Mouse (Mus musculus) neural tube, embryonic 12.5 days (tissue): ENCODE measurements at regions not wholly inside any gene's neighbourhood (a gene's known extent, or its start where the extent isn't known, plus 50 kb on each side); places are given as distances from the start of the nearest gene placed in this dataset.
"Not testable (repeated sequence)": the region's sequence is repeated elsewhere in the genome, so short reads cannot be mapped to it uniquely, and the experiment has no call there.

Experiments
- ATAC-seq: fragments of 200-750 bp; cut with Nextera tagmentation; 2 replicates; pipeline ENCODE4 v1.8.0; 2017; ENCODE audit warnings: low read depth, mild to moderate bottlenecking, moderate TSS enrichment, moderate library complexity; ENCODE audit not compliant: low FRiP score
- H3K27ac ChIP-seq: fragments of 300-500 bp; sonication (generic); 2 replicates; pipeline ENCODE4 v1.5.1; 2016
- H3K27me3 ChIP-seq: fragments of 300-500 bp; sonication (generic); replicated peaks from 2 replicates; pipeline ENCODE4 v1.6.1; 2016; ENCODE audit warnings: mild to moderate bottlenecking
- H3K36me3 ChIP-seq: fragments of 300-500 bp; sonication (generic); 2 replicates; pipeline ENCODE4 v1.6.1; 2016; ENCODE audit warnings: mild to moderate bottlenecking
- H3K4me1 ChIP-seq: fragments of 300-500 bp; sonication (generic); 2 replicates; pipeline ENCODE4 v1.6.1; 2016
- H3K4me2 ChIP-seq: fragments of 300-500 bp; sonication (generic); replicated peaks from 2 replicates; pipeline ENCODE4 v1.6.1; 2016; ENCODE audit warnings: mild to moderate bottlenecking
- H3K4me3 ChIP-seq: fragments of 300-500 bp; sonication (generic); 2 replicates; pipeline ENCODE4 v1.5.1; 2016
- H3K9ac ChIP-seq: fragments of 300-500 bp; sonication (generic); 2 replicates; pipeline ENCODE4 v1.6.1; 2016; ENCODE audit warnings: mild to moderate bottlenecking
- H3K9me3 ChIP-seq: fragments of 300-500 bp; sonication (generic); 2 replicates; pipeline ENCODE4 v1.6.1; 2016; ENCODE audit warnings: mild to moderate bottlenecking
- WGBS: fragments of 180-500 bp; shearing (Covaris S2); methylation state at CpG from one replicate; pipeline ENCODE4 v1.1.7; 2016; 5-methylcytosine and 5-hydroxymethylcytosine counted together

- ATAC-seq, result no peak
- Histone ChIP-seq H3K4me1 (no peaks in the 10 kb centered on the region), H3K36me3 (no peaks in the 10 kb centered on the region), H3K9me3 (no peaks in the 10 kb centered on the region), H3K4me3 (no peak overlapping the region), H3K9ac (no peak overlapping the region), H3K27ac (no peak overlapping the region), H3K27me3 (peaks cover under 1% of the 10 kb centered on the region; the same call in 1 of the 2 replicates), H3K4me2 (no peak overlapping the region)
- 66% methylated on average over 3 of the region's 3 CpGs for whole genome bisulfite sequencing
These were observed 154.2 kb upstream of the 1700012A03Rik start for GRCm38 (mm10) chr6:31895835-31896234.

GRCm38 (mm10) chr6:31886931-31887330, 163.1 kb upstream of the 1700012A03Rik start:
- peak; percentile 68 for ATAC-seq
- Histone ChIP-seq H3K9me3 (no peaks in the 10 kb centered on the region), H3K27ac (no peak overlapping the region), H3K4me3 (no peak overlapping the region), H3K4me2 (no peak overlapping the region), H3K9ac (no peak overlapping the region), H3K4me1 (peaks cover 12% of the 10 kb centered on the region), H3K36me3 (no peaks in the 10 kb centered on the region), H3K27me3 (peaks cover 4% of the 10 kb centered on the region; the same call in 1 of the 2 replicates)
- WGBS, result 6% methylated on average over 4 of the region's 4 CpGs

DNA sequence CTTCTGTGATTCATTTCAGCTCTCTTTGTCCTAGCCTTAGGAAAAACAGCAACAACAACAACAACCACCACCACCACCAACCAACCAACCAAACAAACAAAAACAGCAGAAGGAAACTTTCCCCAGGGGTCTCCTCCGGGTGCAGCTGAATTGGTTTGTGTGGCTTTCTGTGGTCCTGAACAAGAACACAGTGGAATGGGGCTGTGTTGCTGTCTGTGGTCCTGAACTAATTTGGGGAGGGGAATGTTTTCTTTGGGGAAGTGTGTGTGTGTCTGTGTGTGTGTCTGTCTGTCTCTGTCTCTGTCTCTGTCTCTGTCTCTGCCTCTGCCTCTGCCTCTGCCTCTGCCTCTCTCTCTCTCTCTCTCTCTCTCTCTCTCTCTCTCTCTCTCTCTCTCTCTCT, 164.8 kb upstream of the 1700012A03Rik start:
- H3K9ac ChIP-seq, H3K4me3 ChIP-seq, H3K4me2 ChIP-seq, H3K27me3 ChIP-seq, H3K27ac ChIP-seq, H3K9me3 ChIP-seq, ATAC-seq, H3K36me3 ChIP-seq: not testable (repeated sequence)
- H3K4me1 ChIP-seq, result peaks cover 12% of the 10 kb centered on the region
- 9% methylated on average over 1 of the region's 1 CpGs for WGBS

DNA sequence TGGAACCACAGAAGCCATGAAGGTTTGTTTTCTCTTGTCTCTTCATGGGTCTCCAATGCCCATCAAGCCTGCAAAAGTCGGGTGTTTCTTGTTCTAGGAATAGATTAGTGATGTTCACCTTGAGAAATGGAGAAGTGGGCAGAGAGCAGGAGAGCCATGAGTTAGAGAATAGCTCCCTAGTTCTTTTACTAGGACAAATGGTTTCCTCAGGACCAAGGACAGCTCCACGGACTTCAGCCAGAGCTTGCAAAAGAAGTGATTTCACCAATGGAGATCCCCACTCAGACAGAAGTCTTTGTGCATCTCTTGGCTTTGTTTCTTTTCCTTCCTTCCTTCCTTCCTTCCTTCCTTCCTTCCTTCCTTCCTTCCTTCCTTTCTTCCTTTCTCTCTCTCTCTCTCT, 166.3 kb upstream of the 1700012A03Rik start:
- Histone ChIP-seq H3K4me1 (peaks cover 12% of the 10 kb centered on the region), H3K27ac (no peak overlapping the region), H3K4me3 (no peak overlapping the region), H3K9ac (no peak overlapping the region), H3K9me3 (no peaks in the 10 kb centered on the region), H3K27me3 (no peaks in the 10 kb centered on the region), H3K4me2 (no peak overlapping the region), H3K36me3 (no peaks in the 10 kb centered on the region)
- no peak for ATAC-seq
- WGBS, result 11% methylated on average over 2 of the region's 2 CpGs

GRCm38 (mm10) chr6:31874616-31875015, 175.4 kb upstream of the 1700012A03Rik start:
- H3K9ac ChIP-seq, result no peak overlapping the region
- no peak for ATAC-seq
- no peaks in the 10 kb centered on the region for H3K4me1 ChIP-seq
- no peak overlapping the region for H3K27ac ChIP-seq
- H3K4me3 ChIP-seq, result no peak overlapping the region
- H3K9me3 ChIP-seq, result no peaks in the 10 kb centered on the region
- WGBS, result 94% methylated on average over 6 of the region's 6 CpGs
- H3K4me2 ChIP-seq, result no peak overlapping the region
- H3K27me3 ChIP-seq, result no peaks in the 10 kb centered on the region; the same call in 1 of the 2 replicates
- H3K36me3 ChIP-seq, result no peaks in the 10 kb centered on the region

DNA sequence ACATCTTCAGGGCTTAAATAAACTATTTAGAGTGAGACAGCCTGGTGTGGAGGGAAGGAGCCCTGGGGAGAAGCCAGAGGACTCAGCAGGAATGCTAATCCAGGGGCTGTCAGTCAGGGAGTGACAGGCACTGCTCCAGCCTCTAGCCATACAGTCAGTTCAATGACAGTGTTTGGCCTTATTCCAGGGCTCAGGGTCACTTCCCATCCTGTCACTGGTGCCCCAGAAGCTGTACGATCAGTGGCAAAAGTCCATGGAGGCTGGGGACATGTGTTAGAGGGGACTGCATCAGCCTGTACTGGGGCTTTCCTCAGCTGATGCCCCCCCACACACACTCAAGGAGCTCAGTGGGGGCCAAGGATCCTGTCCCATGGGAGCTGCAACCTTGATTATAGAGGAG, 176.1 kb upstream of the 1700012A03Rik start:
- Histone ChIP-seq H3K9ac (no peak overlapping the region), H3K4me1 (no peaks in the 10 kb centered on the region), H3K9me3 (no peaks in the 10 kb centered on the region), H3K4me2 (no peak overlapping the region), H3K27ac (no peak overlapping the region), H3K36me3 (no peaks in the 10 kb centered on the region), H3K27me3 (no peaks in the 10 kb centered on the region; the same call in 1 of the 2 replicates), H3K4me3 (no peak overlapping the region)
- no peak for ATAC-seq
- 52% methylated on average over 1 of the region's 1 CpGs for WGBS

DNA sequence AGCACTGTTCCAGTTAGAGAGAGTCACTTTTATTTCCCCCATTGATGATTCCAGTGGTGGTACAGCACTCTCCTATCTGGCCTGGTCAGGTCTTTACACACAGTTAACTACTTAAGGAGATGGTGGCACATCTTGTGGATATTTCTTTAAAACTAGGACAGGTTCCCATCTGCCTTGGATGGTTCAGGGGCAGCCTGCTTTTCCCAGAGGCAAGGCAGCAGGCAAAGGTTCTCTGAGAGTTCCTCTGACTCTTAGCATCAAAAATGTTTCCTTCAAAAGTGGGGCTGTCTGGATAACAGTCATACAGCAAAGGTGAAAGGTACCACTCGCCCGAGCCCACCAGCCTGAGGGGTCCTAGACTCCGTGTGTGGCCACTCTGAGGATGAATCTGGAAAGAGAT, 178.3 kb upstream of the 1700012A03Rik start:
- H3K27me3 ChIP-seq, result no peaks in the 10 kb centered on the region; the same call in 1 of the 2 replicates
- no peaks in the 10 kb centered on the region for H3K4me1 ChIP-seq
- no peak overlapping the region for H3K4me2 ChIP-seq
- WGBS, result 90% methylated on average over 3 of the region's 3 CpGs
- H3K27ac ChIP-seq, result no peak overlapping the region
- no peaks in the 10 kb centered on the region for H3K36me3 ChIP-seq
- H3K4me3 ChIP-seq, result no peak overlapping the region
- no peaks in the 10 kb centered on the region for H3K9me3 ChIP-seq
- no peak for ATAC-seq
- H3K9ac ChIP-seq, result no peak overlapping the region

GRCm38 (mm10) chr6:31861996-31862395, 188.1 kb upstream of the 1700012A03Rik start:
- H3K9ac ChIP-seq, result no peak overlapping the region
- H3K4me1 ChIP-seq, result 0 out of 2 replicates have a peak, but pooled peaks cover 2% of the 10 kb centered on the region
- no peak for ATAC-seq
- no peaks in the 10 kb centered on the region for H3K9me3 ChIP-seq
- no peak overlapping the region for H3K4me3 ChIP-seq
- 45% methylated on average over 7 of the region's 7 CpGs for WGBS
- H3K36me3 ChIP-seq, result no peaks in the 10 kb centered on the region
- no peaks in the 10 kb centered on the region for H3K27me3 ChIP-seq
- no peak overlapping the region for H3K4me2 ChIP-seq
- no peak overlapping the region for H3K27ac ChIP-seq

DNA sequence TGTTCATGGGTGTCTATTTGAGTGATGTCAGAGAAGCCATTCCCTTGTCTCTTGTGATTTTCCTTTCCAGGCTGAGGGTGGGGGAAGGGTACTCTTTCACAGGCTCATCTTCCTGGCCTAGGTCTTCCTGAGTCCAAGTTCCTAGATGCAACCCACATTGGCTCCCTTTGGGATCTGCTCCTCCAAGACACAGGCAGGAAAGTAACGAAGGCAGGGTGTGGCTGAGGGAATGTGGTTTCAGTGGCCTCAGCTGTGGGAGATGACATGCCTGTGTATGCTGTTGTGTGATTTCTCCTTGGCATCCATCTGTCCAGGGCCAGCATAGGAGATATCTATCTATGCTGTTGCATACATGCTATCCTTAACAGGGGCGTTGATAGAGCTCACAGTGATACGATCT, 190.4 kb upstream of the 1700012A03Rik start:
- no peak overlapping the region for H3K4me3 ChIP-seq
- 82% methylated on average over 3 of the region's 3 CpGs for WGBS
- no peak overlapping the region for H3K4me2 ChIP-seq
- ATAC-seq, result no peak
- H3K27me3 ChIP-seq, result no peaks in the 10 kb centered on the region
- H3K9me3 ChIP-seq, result no peaks in the 10 kb centered on the region
- H3K4me1 ChIP-seq, result 0 out of 2 replicates have a peak, but pooled peaks cover 2% of the 10 kb centered on the region
- no peak overlapping the region for H3K9ac ChIP-seq
- H3K36me3 ChIP-seq, result no peaks in the 10 kb centered on the region
- H3K27ac ChIP-seq, result no peak overlapping the region

- H3K27me3 ChIP-seq, result no peaks in the 10 kb centered on the region
- no peak for ATAC-seq
- H3K4me1 ChIP-seq, result no peaks in the 10 kb centered on the region
- H3K27ac ChIP-seq, result no peak overlapping the region
- 95% methylated on average over 16 of the region's 16 CpGs for WGBS
- H3K9me3 ChIP-seq, result no peaks in the 10 kb centered on the region
- no peaks in the 10 kb centered on the region for H3K36me3 ChIP-seq
- H3K4me2 ChIP-seq, result no peak overlapping the region
- no peak overlapping the region for H3K4me3 ChIP-seq
- no peak overlapping the region for H3K9ac ChIP-seq
These were observed 195.8 kb upstream of the 1700012A03Rik start for GRCm38 (mm10) chr6:31854261-31854660.

- Histone ChIP-seq H3K4me3 (no peak overlapping the region), H3K4me2 (no peak overlapping the region), H3K9ac (no peak overlapping the region), H3K4me1 (no peaks in the 10 kb centered on the region), H3K36me3 (no peaks in the 10 kb centered on the region), H3K27ac (no peak overlapping the region), H3K9me3 (no peaks in the 10 kb centered on the region), H3K27me3 (no peaks in the 10 kb centered on the region)
- no peak for ATAC-seq
- 89% methylated on average over 9 of the region's 9 CpGs for WGBS
These were observed 203.7 kb upstream of the 1700012A03Rik start for GRCm38 (mm10) chr6:31846319-31846718.

- Histone ChIP-seq H3K4me2 (no peak overlapping the region), H3K9ac (no peak overlapping the region), H3K27ac (no peak overlapping the region), H3K36me3 (no peaks in the 10 kb centered on the region), H3K4me3 (no peak overlapping the region), H3K27me3 (no peaks in the 10 kb centered on the region), H3K4me1 (no peaks in the 10 kb centered on the region), H3K9me3 (no peaks in the 10 kb centered on the region)
- 46% methylated on average over 5 of the region's 5 CpGs for WGBS
- peak; percentile 41; the same call in 1 of the 2 replicates for ATAC-seq
These were observed 204.4 kb upstream of the 1700012A03Rik start for GRCm38 (mm10) chr6:31845671-31846070.

- 86% methylated on average over 4 of the region's 4 CpGs for WGBS
- Histone ChIP-seq H3K27me3 (no peaks in the 10 kb centered on the region), H3K36me3 (no peaks in the 10 kb centered on the region), H3K27ac (no peak overlapping the region), H3K9ac (no peak overlapping the region), H3K4me2 (no peak overlapping the region), H3K4me1 (peaks cover 4% of the 10 kb centered on the region; the same call in 1 of the 2 replicates), H3K4me3 (no peak overlapping the region), H3K9me3 (no peaks in the 10 kb centered on the region)
- ATAC-seq, result no peak
These were observed 209.4 kb upstream of the 1700012A03Rik start for GRCm38 (mm10) chr6:31840621-31841020.
